Mouse (Mus musculus) heart, embryonic 15.5 days (tissue): ENCODE results near the gene Tmem11. TPM values are rescaled to one million over a fixed set of nuclear protein-coding genes. Genes with fewer than 3 reads are reported as not detected.
A peak's percentile ranks its signal among the peaks of the same experiment; 100 is the strongest.
"Not testable (repeated sequence)": the region's sequence is repeated elsewhere in the genome, so short reads cannot be mapped to it uniquely, and the experiment has no call there.

Experiments used
- ATAC-seq: fragments of 200-750 bp; cut with Nextera tagmentation; replicated peaks from 2 replicates; pipeline ENCODE4 v1.8.0; 2017; ENCODE audit warnings: low read depth, moderate TSS enrichment; ENCODE audit not compliant: insufficient number of reproducible peaks, insufficient read depth, low FRiP score
- H3K27ac ChIP-seq: fragments of 300-500 bp; sonication (generic); 2 replicates; pipeline ENCODE4 v1.5.1; 2015; ENCODE audit warnings: mild to moderate bottlenecking, inconsistent platforms
- H3K27me3 ChIP-seq: fragments of 300-500 bp; sonication (generic); 2 replicates; pipeline ENCODE4 v1.6.1; 2015; ENCODE audit warnings: inconsistent platforms
- H3K36me3 ChIP-seq: fragments of 300-500 bp; sonication (generic); 2 replicates; pipeline ENCODE4 v1.6.1; 2015; ENCODE audit warnings: mild to moderate bottlenecking, inconsistent platforms
- H3K4me1 ChIP-seq: fragments of 300-500 bp; sonication (generic); replicated peaks from 2 replicates; pipeline ENCODE4 v1.6.1; 2015; ENCODE audit warnings: inconsistent platforms
- H3K4me2 ChIP-seq: fragments of 300-500 bp; sonication (generic); 2 replicates; pipeline ENCODE4 v1.6.1; 2015; ENCODE audit warnings: inconsistent platforms, mild to moderate bottlenecking, moderate library complexity
- H3K4me3 ChIP-seq: fragments of 300-500 bp; sonication (generic); 2 replicates; pipeline ENCODE4 v1.5.1; 2015; ENCODE audit warnings: mild to moderate bottlenecking, inconsistent platforms
- H3K9ac ChIP-seq: fragments of 300-500 bp; sonication (generic); 2 replicates; pipeline ENCODE4 v1.6.1; 2015; ENCODE audit warnings: mild to moderate bottlenecking, inconsistent platforms
- H3K9me3 ChIP-seq: fragments of 300-500 bp; sonication (generic); replicated peaks from 2 replicates; pipeline ENCODE4 v1.6.1; 2016; ENCODE audit warnings: inconsistent platforms
- WGBS: fragments of 180-500 bp; shearing (Covaris S2); methylation state at CpG from one replicate; pipeline ENCODE4 v1.1.7; 2015; ENCODE audit warnings: mixed read lengths; 5-methylcytosine and 5-hydroxymethylcytosine counted together
- polyA plus RNA-seq: library from polyadenylated mRNA; unstranded; fragments of >200 nt; fragmentation: Nextera tagmentation; extraction: Ambion mirVana; gene quantifications from 2 replicates; pipeline ENCODE4 v1.2.1, GENCODE M21; 2015

The Tmem11 gene
- polyA plus RNA-seq, 1 experiment from 2014 or later: 52.1 TPM

DNA sequence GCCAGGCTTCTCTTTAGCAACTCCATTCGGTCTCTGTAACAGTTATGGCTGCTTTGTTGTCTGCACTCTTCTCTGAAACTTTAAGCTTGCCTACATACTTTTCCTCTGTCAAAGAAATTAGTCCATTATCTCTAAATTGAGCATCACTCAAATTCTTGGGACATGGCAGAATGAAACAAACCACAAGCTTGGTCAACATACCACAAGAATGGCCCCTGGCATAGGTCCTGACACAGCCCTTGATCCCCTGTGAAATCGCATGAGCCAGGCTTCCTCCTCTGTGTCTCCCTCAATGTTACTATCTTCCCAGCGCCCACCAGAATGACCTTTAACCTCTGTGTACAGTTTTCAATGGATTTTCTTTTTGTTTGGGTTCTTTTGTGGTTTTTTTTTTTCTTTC lies 3.3 kb upstream of the Tmem11 start:
- Histone ChIP-seq H3K27ac (no peak overlapping the region), H3K9me3 (no peaks in the 10 kb centered on the region), H3K4me2 (no peak overlapping the region), H3K9ac (no peak overlapping the region), H3K4me1 (peaks cover 23% of the 10 kb centered on the region), H3K27me3 (no peaks in the 10 kb centered on the region), H3K36me3 (no peaks in the 10 kb centered on the region), H3K4me3 (no peak overlapping the region)
- WGBS: 77% methylated on average over 3 of the region's 3 CpGs
- ATAC-seq: no peak

GRCm38 (mm10) chr11:60880559-60880958 lies 1.5 kb upstream of the Tmem11 start:
- H3K4me3 ChIP-seq: no peak overlapping the region
- H3K4me1 ChIP-seq: peaks cover 37% of the 10 kb centered on the region
- H3K9ac ChIP-seq: no peak overlapping the region
- no peaks in the 10 kb centered on the region for H3K27me3 ChIP-seq
- no peaks in the 10 kb centered on the region for H3K9me3 ChIP-seq
- no peak overlapping the region for H3K4me2 ChIP-seq
- no peaks in the 10 kb centered on the region for H3K36me3 ChIP-seq
- WGBS: 86% methylated on average over 4 of the region's 4 CpGs
- ATAC-seq: no peak
- no peak overlapping the region for H3K27ac ChIP-seq

GRCm38 (mm10) chr11:60879423-60879822 lies 351 bp upstream of the Tmem11 start:
- no peak for ATAC-seq
- H3K4me2 ChIP-seq: peak overlapping the region; percentile 63
- H3K27ac ChIP-seq: peak overlapping the region; percentile 95
- no peaks in the 10 kb centered on the region for H3K36me3 ChIP-seq
- peaks cover 47% of the 10 kb centered on the region for H3K4me1 ChIP-seq
- no peaks in the 10 kb centered on the region for H3K9me3 ChIP-seq
- H3K4me3 ChIP-seq: peak overlapping the region; percentile 84
- no peaks in the 10 kb centered on the region for H3K27me3 ChIP-seq
- H3K9ac ChIP-seq: peak overlapping the region; percentile 70
- WGBS: 4% methylated on average over 11 of the region's 11 CpGs

GRCm38 (mm10) chr11:60878056-60878612 lies 938 bp downstream of the Tmem11 start:
- Histone ChIP-seq H3K27me3 (no peaks in the 10 kb centered on the region), H3K36me3 (no peaks in the 10 kb centered on the region), H3K9ac (peak overlapping the region; percentile 96), H3K4me1 (peaks cover 52% of the 10 kb centered on the region), H3K4me2 (peak overlapping the region; percentile 69), H3K27ac (peak overlapping the region; percentile 95), H3K4me3 (peak overlapping the region; percentile 84), H3K9me3 (no peaks in the 10 kb centered on the region)
- ATAC-seq: peak; percentile 54
- under 1% methylated on average over 45 of the region's 52 CpGs for WGBS

DNA sequence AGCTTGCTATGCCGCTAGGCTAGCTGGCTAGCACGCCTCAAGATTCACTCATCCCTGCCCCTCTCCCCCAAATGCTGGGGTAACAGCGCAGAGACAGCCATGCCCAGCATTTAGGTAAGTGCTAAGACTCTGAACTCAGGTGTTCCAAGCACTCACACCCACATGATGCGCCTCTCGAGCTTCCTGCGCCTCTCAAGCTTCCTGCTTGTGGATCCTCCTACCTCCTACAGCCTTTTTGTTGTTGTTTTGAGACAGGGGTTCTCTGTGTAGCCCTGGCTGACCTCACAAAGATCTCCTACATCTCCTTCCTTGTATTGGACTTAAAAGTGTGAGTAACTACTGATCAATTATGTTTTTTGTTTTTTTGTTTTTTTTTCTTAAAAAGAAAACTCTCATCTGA lies 6.0 kb downstream of the Tmem11 start:
- Histone ChIP-seq H3K4me2 (no peak overlapping the region), H3K4me1 (peaks cover 80% of the 10 kb centered on the region), H3K9me3 (no peaks in the 10 kb centered on the region), H3K36me3 (no peaks in the 10 kb centered on the region), H3K4me3 (no peak overlapping the region), H3K27me3 (no peaks in the 10 kb centered on the region), H3K9ac (no peak overlapping the region), H3K27ac (0 out of 2 replicates have a peak overlapping the region, but pooled peaks have one; percentile 7)
- no peak for ATAC-seq
- 71% methylated on average over 6 of the region's 6 CpGs for WGBS

- peaks cover 83% of the 10 kb centered on the region for H3K4me1 ChIP-seq
- no peak overlapping the region for H3K4me2 ChIP-seq
- H3K36me3 ChIP-seq: peaks cover 6% of the 10 kb centered on the region; the same call in 1 of the 2 replicates
- no peak overlapping the region for H3K4me3 ChIP-seq
- no peak overlapping the region for H3K9ac ChIP-seq
- WGBS: 30% methylated on average over 4 of the region's 4 CpGs
- ATAC-seq: no peak
- no peaks in the 10 kb centered on the region for H3K9me3 ChIP-seq
- H3K27me3 ChIP-seq: no peaks in the 10 kb centered on the region
- H3K27ac ChIP-seq: 0 out of 2 replicates have a peak overlapping the region, but pooled peaks have one; percentile 33
These were observed 7.7 kb downstream of the Tmem11 start for GRCm38 (mm10) chr11:60871409-60871808.

GRCm38 (mm10) chr11:60869471-60869870 lies 9.6 kb downstream of the Tmem11 start:
- not testable (repeated sequence) for H3K9me3 ChIP-seq, ATAC-seq, H3K4me2 ChIP-seq, H3K9ac ChIP-seq, H3K27ac ChIP-seq, H3K27me3 ChIP-seq, H3K4me3 ChIP-seq
- peaks cover 79% of the 10 kb centered on the region for H3K4me1 ChIP-seq
- H3K36me3 ChIP-seq: peaks cover 12% of the 10 kb centered on the region
- WGBS: 92% methylated on average over 6 of the region's 6 CpGs

- WGBS: 73% methylated on average over 8 of the region's 8 CpGs
- Histone ChIP-seq H3K36me3 (peaks cover 24% of the 10 kb centered on the region), H3K4me2 (no peak overlapping the region), H3K9ac (no peak overlapping the region), H3K4me1 (peaks cover 82% of the 10 kb centered on the region), H3K9me3 (no peaks in the 10 kb centered on the region), H3K27me3 (no peaks in the 10 kb centered on the region), H3K4me3 (no peak overlapping the region), H3K27ac (no peak overlapping the region)
- ATAC-seq: no peak
These were observed 11.2 kb downstream of the Tmem11 start for GRCm38 (mm10) chr11:60867904-60868303.

- no peak for ATAC-seq
- Histone ChIP-seq H3K36me3 (peaks cover 29% of the 10 kb centered on the region), H3K9me3 (no peaks in the 10 kb centered on the region), H3K27me3 (no peaks in the 10 kb centered on the region), H3K4me2 (no peak overlapping the region), H3K27ac (0 out of 2 replicates have a peak overlapping the region, but pooled peaks have one; percentile 9), H3K9ac (no peak overlapping the region), H3K4me3 (no peak overlapping the region), H3K4me1 (peaks cover 79% of the 10 kb centered on the region)
- WGBS: 77% methylated on average over 3 of the region's 3 CpGs
These were observed 11.6 kb downstream of the Tmem11 start for GRCm38 (mm10) chr11:60867456-60867855.

DNA sequence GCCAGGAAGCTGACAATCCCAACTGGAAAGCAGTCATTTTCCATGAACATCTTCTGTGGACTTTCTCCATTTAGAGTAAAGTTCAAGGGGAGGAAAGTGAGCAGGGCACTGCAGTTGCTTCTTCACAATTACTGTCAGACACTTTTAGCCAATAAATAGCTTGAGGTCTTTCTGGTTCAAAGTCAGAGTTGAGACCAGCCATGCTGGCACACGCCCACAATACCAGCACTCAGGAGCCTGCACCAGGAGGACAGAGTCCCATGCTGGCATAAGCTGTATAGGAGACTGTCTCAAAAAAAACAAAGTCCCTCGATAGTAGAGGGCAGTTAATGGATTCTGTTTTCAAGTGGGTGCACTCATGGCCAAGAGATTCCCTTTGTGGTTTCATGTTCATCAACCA lies 13.1 kb downstream of the Tmem11 start:
- Histone ChIP-seq H3K27me3 (no peaks in the 10 kb centered on the region), H3K4me1 (peaks cover 68% of the 10 kb centered on the region), H3K9ac (no peak overlapping the region), H3K9me3 (no peaks in the 10 kb centered on the region), H3K27ac (no peak overlapping the region), H3K4me2 (no peak overlapping the region), H3K4me3 (no peak overlapping the region), H3K36me3 (peaks cover 41% of the 10 kb centered on the region)
- 48% methylated on average over 2 of the region's 2 CpGs for WGBS
- no peak for ATAC-seq

- WGBS: 77% methylated on average over 14 of the region's 14 CpGs
- H3K4me1 ChIP-seq: peaks cover 62% of the 10 kb centered on the region
- H3K27me3 ChIP-seq: no peaks in the 10 kb centered on the region
- H3K27ac ChIP-seq: no peak overlapping the region
- no peak for ATAC-seq
- no peaks in the 10 kb centered on the region for H3K9me3 ChIP-seq
- H3K9ac ChIP-seq: no peak overlapping the region
- no peak overlapping the region for H3K4me3 ChIP-seq
- no peak overlapping the region for H3K4me2 ChIP-seq
- peaks cover 41% of the 10 kb centered on the region for H3K36me3 ChIP-seq
These were observed 14.2 kb downstream of the Tmem11 start for GRCm38 (mm10) chr11:60864916-60865315.

DNA sequence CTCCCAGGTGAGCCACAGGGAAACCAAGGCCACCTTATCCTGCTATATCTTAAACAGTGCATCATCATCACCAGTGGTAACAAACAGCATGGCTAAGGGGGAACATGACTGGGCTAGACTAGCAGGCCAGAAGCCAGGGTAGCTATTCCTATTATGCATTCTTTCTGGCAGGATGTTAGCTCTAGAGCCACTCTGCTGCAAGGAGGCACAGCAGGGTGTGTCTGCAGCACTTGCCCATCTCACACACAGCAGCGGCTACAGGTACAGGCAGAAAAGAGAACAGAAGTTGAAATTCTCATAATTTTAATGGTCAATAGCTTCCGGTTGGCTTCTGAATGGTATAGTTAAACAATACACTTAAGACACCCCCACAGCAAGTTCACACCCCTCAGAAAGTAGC lies 14.9 kb downstream of the Tmem11 start:
- Histone ChIP-seq H3K4me2 (no peak overlapping the region), H3K9ac (no peak overlapping the region), H3K27ac (no peak overlapping the region)

More for the DNA sequence above, 14.9 kb downstream of the Tmem11 start:
- Histone ChIP-seq H3K27me3 (no peaks in the 10 kb centered on the region), H3K36me3 (peaks cover 41% of the 10 kb centered on the region), H3K9me3 (no peaks in the 10 kb centered on the region), H3K4me1 (peaks cover 54% of the 10 kb centered on the region), H3K4me3 (no peak overlapping the region)
- WGBS: 87% methylated on average over 2 of the region's 2 CpGs
- no peak for ATAC-seq
